Mouse (Mus musculus): Measurements from ENCODE around the gene Klhdc7b. TPM values are rescaled to one million over a fixed set of nuclear protein-coding genes. Genes with fewer than 3 reads are reported as not detected.

Klhdc7b gene
- polyA plus RNA-seq, 1 experiment from 2014 or later = not detected

DNA sequence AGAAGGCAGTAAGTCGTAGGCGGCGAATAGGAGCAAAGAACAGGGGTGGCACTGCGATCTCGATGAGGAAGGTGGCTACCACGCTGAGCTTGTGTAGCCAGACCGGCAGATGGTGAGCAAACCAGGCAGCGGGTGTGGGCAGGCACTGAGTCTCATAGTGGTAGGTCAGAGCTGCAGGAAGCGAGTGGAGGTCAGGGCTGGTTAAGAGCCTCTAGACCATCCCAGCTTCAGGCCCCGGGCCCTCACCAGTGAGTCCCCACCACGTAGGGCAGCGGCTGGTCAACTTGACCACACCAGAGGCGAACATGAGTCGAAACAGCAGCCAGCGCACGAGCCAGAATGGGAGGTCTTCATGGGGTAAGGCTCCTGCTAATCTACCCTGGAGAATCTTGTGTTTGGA lies 30.9 kb upstream of the Klhdc7b start:
- H3K4me1 ChIP-seq (ENCODE audit: control insufficient read depth, insufficient read depth, low read length) = peaks cover 16% of the 10 kb centered on the region
- H3K36me3 ChIP-seq (ENCODE audit: control insufficient read depth, insufficient read depth, low read length) = peaks cover 19% of the 10 kb centered on the region
- peak overlapping the region; percentile 93; the same call in 1 of the 2 replicates for H3K9ac ChIP-seq (ENCODE audit: low read depth, low read length)
- H3K9me3 ChIP-seq (ENCODE audit: control insufficient read depth, low read length) = no peaks in the 10 kb centered on the region
- no peak overlapping the region for H3K27ac ChIP-seq (ENCODE audit: low read length)
- no peak overlapping the region for H3K4me2 ChIP-seq (ENCODE audit: low read depth, low read length)
- ATAC-seq = no peak
- H3K4me3 ChIP-seq (ENCODE audit: low read length) = no peak overlapping the region
- 96% methylated on average over 16 of the region's 16 CpGs for WGBS
- H3K27me3 ChIP-seq (replicated peaks; ENCODE audit: control insufficient read depth, insufficient read depth, low read length) = no peaks in the 10 kb centered on the region

DNA sequence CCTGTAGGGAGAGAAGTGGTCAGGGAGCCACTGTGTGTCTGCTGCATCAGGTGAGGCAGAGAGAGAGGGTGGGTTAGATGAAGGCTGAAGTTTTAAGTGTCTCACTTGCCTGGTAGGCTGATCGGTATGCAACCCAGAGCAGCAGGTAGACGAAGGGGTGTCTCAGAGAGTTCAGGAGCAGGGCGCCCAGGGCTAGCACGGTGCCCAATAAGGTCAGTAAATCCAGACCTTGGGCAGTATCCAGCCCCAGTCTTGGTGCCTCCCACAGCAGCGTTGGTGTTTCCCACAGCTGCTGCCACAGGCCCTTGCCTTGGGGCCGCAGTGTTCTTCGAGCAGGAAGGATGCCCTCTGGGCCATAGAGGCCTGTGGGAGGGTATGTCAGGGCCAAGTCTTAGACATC lies 30.3 kb upstream of the Klhdc7b start:
- Histone ChIP-seq H3K4me1 (ENCODE audit: control insufficient read depth, insufficient read depth, low read length) (peaks cover 18% of the 10 kb centered on the region), H3K27me3 (replicated peaks; ENCODE audit: control insufficient read depth, insufficient read depth, low read length) (no peaks in the 10 kb centered on the region), H3K9me3 (ENCODE audit: control insufficient read depth, low read length) (no peaks in the 10 kb centered on the region), H3K36me3 (ENCODE audit: control insufficient read depth, insufficient read depth, low read length) (peaks cover 19% of the 10 kb centered on the region), H3K27ac (ENCODE audit: low read length) (no peak overlapping the region), H3K9ac (ENCODE audit: low read depth, low read length) (peak overlapping the region; percentile 93), H3K4me3 (ENCODE audit: low read length) (peak overlapping the region; percentile 67), H3K4me2 (ENCODE audit: low read depth, low read length) (peak overlapping the region; percentile 67)
- 75% methylated on average over 7 of the region's 7 CpGs for WGBS
- no peak for ATAC-seq

DNA sequence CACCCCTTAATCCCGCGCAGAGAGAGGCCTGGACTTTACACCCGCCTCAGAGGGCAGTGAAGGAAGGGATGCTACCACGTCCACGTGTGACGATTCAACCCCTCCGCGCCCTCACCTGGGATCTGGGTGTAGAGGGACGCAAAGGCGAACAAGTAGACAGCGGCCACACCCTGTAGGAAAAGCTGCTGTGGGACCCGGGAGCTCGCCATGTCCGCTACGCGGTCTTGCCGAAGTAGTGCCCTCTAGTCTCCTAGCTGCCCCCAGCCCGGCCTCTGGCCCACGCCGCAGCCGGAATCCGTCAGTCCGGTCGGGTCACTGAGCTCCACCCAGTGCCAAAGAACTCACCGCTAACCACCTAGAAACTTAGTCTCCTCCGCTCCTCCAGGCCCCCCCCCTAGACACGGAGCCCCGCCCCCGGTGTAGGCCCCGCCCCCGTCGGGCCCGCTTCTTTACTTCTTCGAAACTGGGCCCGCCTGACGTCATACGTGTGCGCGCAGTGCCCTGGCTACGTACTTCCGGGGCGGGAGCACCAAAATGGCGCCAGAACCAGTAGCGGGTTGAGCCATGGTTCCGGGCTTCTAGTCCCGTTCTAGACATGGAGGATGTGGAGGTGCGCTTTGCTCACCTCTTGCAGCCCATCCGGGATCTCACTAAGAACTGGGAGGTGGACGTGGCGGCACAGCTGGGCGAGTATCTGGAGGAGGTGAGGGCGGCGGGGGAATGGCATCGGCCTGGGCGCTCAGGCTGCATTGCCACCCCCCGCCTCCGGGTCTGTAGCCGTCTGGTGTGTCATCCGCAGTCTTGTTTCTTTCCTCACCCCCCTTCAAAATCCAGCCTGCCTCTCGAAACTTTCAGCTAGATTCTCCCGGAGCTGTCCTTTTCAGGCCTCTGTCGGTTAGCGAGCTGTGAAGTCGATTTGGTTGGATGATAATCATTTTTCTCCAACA lies 29.2 kb upstream of the Klhdc7b start, which contains the start of the genes Lmf2 and Ncaph2:
TSS of gene Lmf2 (minus strand) at position 419 of the 947 bp plus-strand sequence.
TSS of gene Ncaph2 (plus strand) at position 479 of the 947 bp plus-strand sequence.
- ATAC-seq = peak; percentile 93
- Histone ChIP-seq H3K4me1 (ENCODE audit: control insufficient read depth, insufficient read depth, low read length) (peaks cover 18% of the 10 kb centered on the region), H3K9ac (ENCODE audit: low read depth, low read length) (peak within 1 kb of the TSS; percentile 93), H3K36me3 (ENCODE audit: control insufficient read depth, insufficient read depth, low read length) (peaks cover 19% of the 10 kb centered on the region), H3K9me3 (ENCODE audit: control insufficient read depth, low read length) (no peaks in the 10 kb centered on the region), H3K27ac (ENCODE audit: low read length) (peak within 1 kb of the TSS; percentile 75), H3K27me3 (replicated peaks; ENCODE audit: control insufficient read depth, insufficient read depth, low read length) (no peaks in the 10 kb centered on the region), H3K4me3 (ENCODE audit: low read length) (peak within 1 kb of the TSS; percentile 67), H3K4me2 (ENCODE audit: low read depth, low read length) (peak within 1 kb of the TSS; percentile 70)
- WGBS = under 1% methylated on average over 64 of the region's 64 CpGs

DNA sequence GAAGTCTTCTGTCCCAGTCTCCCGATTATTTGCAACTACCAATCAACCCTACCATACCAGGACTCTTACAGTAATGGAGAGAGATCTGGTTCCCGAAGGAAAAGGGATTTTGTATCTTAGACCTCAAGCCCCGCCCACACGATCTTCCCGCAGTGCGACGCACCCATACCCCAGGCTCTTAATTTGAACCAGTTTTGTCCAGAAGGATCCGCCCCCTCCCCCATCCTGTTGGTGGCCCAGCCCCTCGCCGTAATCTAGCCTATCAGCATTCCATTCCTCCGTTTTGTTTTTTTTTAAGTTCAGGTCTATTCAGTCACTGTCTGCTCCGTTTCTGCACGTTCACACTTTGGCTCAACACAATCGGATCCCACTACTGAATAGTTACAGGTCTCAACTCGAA lies 28.3 kb upstream of the Klhdc7b start:
- peak; percentile 50 for ATAC-seq
- Histone ChIP-seq H3K27me3 (replicated peaks; ENCODE audit: control insufficient read depth, insufficient read depth, low read length) (no peaks in the 10 kb centered on the region), H3K9ac (ENCODE audit: low read depth, low read length) (peak overlapping the region; percentile 93), H3K36me3 (ENCODE audit: control insufficient read depth, insufficient read depth, low read length) (peaks cover 17% of the 10 kb centered on the region), H3K9me3 (ENCODE audit: control insufficient read depth, low read length) (no peaks in the 10 kb centered on the region), H3K4me3 (ENCODE audit: low read length) (peak overlapping the region; percentile 67), H3K4me1 (ENCODE audit: control insufficient read depth, insufficient read depth, low read length) (peaks cover 18% of the 10 kb centered on the region), H3K4me2 (ENCODE audit: low read depth, low read length) (peak overlapping the region; percentile 70), H3K27ac (ENCODE audit: low read length) (peak overlapping the region; percentile 75)
- under 1% methylated on average over 15 of the region's 15 CpGs for WGBS

DNA sequence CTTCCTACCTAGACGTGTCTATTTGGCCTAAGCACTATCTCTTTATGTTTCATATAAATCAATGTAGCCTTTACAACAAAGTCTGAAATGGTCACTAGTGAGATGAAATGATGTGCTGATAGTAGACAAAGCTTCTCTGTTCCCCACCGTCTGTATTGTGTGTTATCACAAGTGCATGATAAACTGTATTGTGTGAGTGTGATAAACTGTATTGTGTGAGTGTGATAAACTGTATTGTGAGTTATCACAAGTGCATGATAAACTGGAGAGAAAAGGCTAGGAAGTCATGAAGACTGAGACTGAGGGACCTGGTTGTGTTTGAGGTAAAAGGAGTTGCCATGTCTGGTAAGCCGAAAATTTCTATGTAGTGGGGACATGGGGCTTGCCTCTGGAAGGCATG lies 25.9 kb upstream of the Klhdc7b start:
- Histone ChIP-seq H3K4me1 (ENCODE audit: control insufficient read depth, insufficient read depth, low read length) (peaks cover 18% of the 10 kb centered on the region), H3K4me3 (ENCODE audit: low read length) (no peak overlapping the region), H3K4me2 (ENCODE audit: low read depth, low read length) (no peak overlapping the region), H3K36me3 (ENCODE audit: control insufficient read depth, insufficient read depth, low read length) (0 out of 2 replicates have a peak, but pooled peaks cover 2% of the 10 kb centered on the region), H3K27me3 (replicated peaks; ENCODE audit: control insufficient read depth, insufficient read depth, low read length) (no peaks in the 10 kb centered on the region), H3K9ac (ENCODE audit: low read depth, low read length) (no peak overlapping the region), H3K9me3 (ENCODE audit: control insufficient read depth, low read length) (no peaks in the 10 kb centered on the region), H3K27ac (ENCODE audit: low read length) (no peak overlapping the region)
- no peak for ATAC-seq
- WGBS = 79% methylated on average over 3 of the region's 3 CpGs

DNA sequence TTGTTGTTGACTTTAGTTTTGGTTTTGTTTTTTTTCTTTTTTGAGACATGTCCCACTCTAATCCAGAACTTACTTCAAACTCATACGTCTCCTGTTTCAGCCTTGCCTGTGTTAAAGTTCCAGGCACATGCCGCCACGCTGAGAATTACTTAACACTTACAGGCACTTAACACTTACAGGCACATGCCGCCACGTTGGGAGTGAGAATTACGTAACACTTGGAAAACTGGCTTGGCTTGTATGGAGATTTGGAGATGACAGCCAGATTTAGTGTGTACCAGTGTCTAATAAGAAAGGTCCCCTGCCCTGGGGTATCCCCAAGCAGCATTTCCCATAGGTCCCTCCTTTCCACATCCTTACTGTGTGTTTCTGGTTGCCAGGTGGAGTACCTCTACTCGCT lies 21.7 kb upstream of the Klhdc7b start:
- Histone ChIP-seq H3K27me3 (replicated peaks; ENCODE audit: control insufficient read depth, insufficient read depth, low read length) (no peaks in the 10 kb centered on the region), H3K4me2 (ENCODE audit: low read depth, low read length) (no peak overlapping the region), H3K27ac (ENCODE audit: low read length) (no peak overlapping the region), H3K9ac (ENCODE audit: low read depth, low read length) (no peak overlapping the region), H3K36me3 (ENCODE audit: control insufficient read depth, insufficient read depth, low read length) (peaks cover 11% of the 10 kb centered on the region; the same call in 1 of the 2 replicates), H3K9me3 (ENCODE audit: control insufficient read depth, low read length) (no peaks in the 10 kb centered on the region), H3K4me3 (ENCODE audit: low read length) (no peak overlapping the region), H3K4me1 (ENCODE audit: control insufficient read depth, insufficient read depth, low read length) (peaks cover 3% of the 10 kb centered on the region; the same call in 1 of the 2 replicates)
- ATAC-seq = no peak
- 89% methylated on average over 7 of the region's 7 CpGs for WGBS

DNA sequence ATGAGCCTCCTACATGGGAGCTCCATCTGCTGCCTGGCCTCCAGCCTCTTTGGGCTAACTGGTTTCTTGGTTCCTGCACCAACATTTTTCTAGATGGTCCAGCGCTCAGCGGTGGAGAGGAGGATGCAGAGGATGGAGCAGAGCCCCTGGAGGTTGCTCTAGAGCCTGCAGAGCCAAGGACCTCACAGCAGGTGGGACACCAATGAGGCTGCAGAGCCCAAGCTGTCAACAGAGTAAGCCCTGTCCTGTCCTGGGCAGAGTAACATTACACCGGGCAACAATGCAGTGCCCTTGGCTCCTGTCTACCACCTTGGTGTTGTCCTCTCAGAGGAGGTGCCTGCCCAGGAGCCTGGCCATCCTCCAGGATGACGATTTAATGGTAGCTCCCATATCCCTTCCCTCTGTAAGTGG lies 19.6 kb upstream of the Klhdc7b start:
- no peaks in the 10 kb centered on the region for H3K27me3 ChIP-seq (replicated peaks; ENCODE audit: control insufficient read depth, insufficient read depth, low read length)
- no peaks in the 10 kb centered on the region for H3K4me1 ChIP-seq (ENCODE audit: control insufficient read depth, insufficient read depth, low read length)
- 89% methylated on average over 4 of the region's 4 CpGs for WGBS
- H3K4me3 ChIP-seq (ENCODE audit: low read length) = no peak overlapping the region
- no peaks in the 10 kb centered on the region for H3K9me3 ChIP-seq (ENCODE audit: control insufficient read depth, low read length)
- no peak for ATAC-seq
- H3K27ac ChIP-seq (ENCODE audit: low read length) = no peak overlapping the region
- H3K9ac ChIP-seq (ENCODE audit: low read depth, low read length) = no peak overlapping the region
- H3K4me2 ChIP-seq (ENCODE audit: low read depth, low read length) = no peak overlapping the region
- peaks cover 23% of the 10 kb centered on the region for H3K36me3 ChIP-seq (ENCODE audit: control insufficient read depth, insufficient read depth, low read length)

DNA sequence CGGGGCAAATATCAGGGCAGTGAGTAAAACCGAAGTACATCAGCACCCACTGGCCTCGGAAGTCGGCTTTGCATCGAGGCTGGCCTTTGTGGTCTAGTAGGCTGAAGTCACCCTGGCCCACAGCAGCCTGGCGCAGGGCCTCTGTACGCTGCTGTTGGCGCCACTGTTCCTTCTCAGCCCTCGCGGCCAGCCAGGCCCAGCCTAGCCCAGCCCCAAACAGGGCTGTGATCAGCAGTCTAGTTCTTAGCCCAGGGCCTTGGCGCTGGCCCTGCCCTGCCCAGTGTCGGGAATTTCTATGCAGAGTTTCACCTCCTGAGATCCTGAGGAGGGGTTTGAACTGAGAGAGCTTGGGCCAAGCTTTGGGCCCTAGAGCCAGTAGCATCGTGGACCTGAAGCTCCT lies 12.6 kb upstream of the Klhdc7b start:
- no peak for ATAC-seq
- Histone ChIP-seq H3K4me3 (ENCODE audit: low read length) (no peak overlapping the region), H3K27me3 (replicated peaks; ENCODE audit: control insufficient read depth, insufficient read depth, low read length) (peaks cover 11% of the 10 kb centered on the region), H3K4me2 (ENCODE audit: low read depth, low read length) (no peak overlapping the region), H3K27ac (ENCODE audit: low read length) (no peak overlapping the region), H3K4me1 (ENCODE audit: control insufficient read depth, insufficient read depth, low read length) (peaks cover 11% of the 10 kb centered on the region), H3K36me3 (ENCODE audit: control insufficient read depth, insufficient read depth, low read length) (peaks cover 31% of the 10 kb centered on the region), H3K9me3 (ENCODE audit: control insufficient read depth, low read length) (no peaks in the 10 kb centered on the region), H3K9ac (ENCODE audit: low read depth, low read length) (no peak overlapping the region)
- 85% methylated on average over 13 of the region's 13 CpGs for WGBS

DNA sequence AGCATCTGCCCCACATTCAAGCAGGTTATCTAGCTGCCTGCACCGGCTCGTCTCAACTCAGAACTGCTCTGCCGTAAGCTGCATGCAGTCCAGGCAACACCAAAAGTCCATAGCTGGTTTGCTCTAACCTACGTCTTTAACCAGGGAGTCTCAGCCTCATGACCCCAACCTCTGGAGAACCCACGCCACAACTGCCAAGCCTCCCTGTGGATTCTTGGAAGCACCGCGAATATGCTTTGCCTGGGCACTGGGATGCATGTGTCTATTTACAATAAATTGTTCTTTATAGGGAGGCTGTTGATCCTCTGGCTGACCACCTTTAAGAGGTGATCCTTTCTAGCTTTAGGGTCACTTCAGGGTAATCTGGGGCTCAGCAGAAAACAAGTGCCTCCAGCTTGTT lies 12.2 kb upstream of the Klhdc7b start:
- no peaks in the 10 kb centered on the region for H3K9me3 ChIP-seq (ENCODE audit: control insufficient read depth, low read length)
- 76% methylated on average over 7 of the region's 7 CpGs for WGBS
- H3K27ac ChIP-seq (ENCODE audit: low read length) = peak overlapping the region; percentile 93
- ATAC-seq = no peak
- peak overlapping the region; percentile 68 for H3K4me3 ChIP-seq (ENCODE audit: low read length)
- H3K4me1 ChIP-seq (ENCODE audit: control insufficient read depth, insufficient read depth, low read length) = peaks cover 15% of the 10 kb centered on the region
- H3K9ac ChIP-seq (ENCODE audit: low read depth, low read length) = peak overlapping the region; percentile 84
- peaks cover 16% of the 10 kb centered on the region for H3K27me3 ChIP-seq (replicated peaks; ENCODE audit: control insufficient read depth, insufficient read depth, low read length)
- H3K4me2 ChIP-seq (ENCODE audit: low read depth, low read length) = peak overlapping the region; percentile 75
- H3K36me3 ChIP-seq (ENCODE audit: control insufficient read depth, insufficient read depth, low read length) = peaks cover 31% of the 10 kb centered on the region
